Mouse (Mus musculus) layer of hippocampus, adult 2 months (tissue): ENCODE measurements around the gene Zfp688. TPM values are rescaled to one million over a fixed set of nuclear protein-coding genes. Genes with fewer than 3 reads are reported as not detected.
"Not testable (repeated sequence)": the region's sequence is repeated elsewhere in the genome, so short reads cannot be mapped to it uniquely, and the experiment has no call there.

Experiments
- DNase-seq, 2 experiments: peaks; one replicate each; pipeline ENCODE4 v3.0.0; 2022; ENCODE audit warnings: low spot score in 2 of 2
- H3K27ac ChIP-seq: fragments of 200-600 bp; 2 replicates; pipeline ENCODE4 v1.8.1; 2022
- H3K4me3 ChIP-seq: fragments of 200-600 bp; 2 replicates; pipeline ENCODE4 v1.8.1; 2022; ENCODE audit warnings: mild to moderate bottlenecking
- CTCF ChIP-seq: fragments of 200-600 bp; conservative IDR thresholded peaks from 2 replicates; pipeline ENCODE4 v1.8.1; 2022; ENCODE audit warnings: antibody characterized with exemption, mild to moderate bottlenecking, moderate library complexity
- total RNA-seq, 2 experiments: library from RNA; stranded (reverse); gene quantifications; 2 replicates each; pipeline ENCODE4 v1.2.3; 2021

Zfp688 gene
- total RNA-seq, 2 experiments from 2014 or later = 12.2 to 17.3 TPM

GRCm38 (mm10) chr7:127393944-127394333, 27.9 kb downstream of the Zfp688 start:
- Histone ChIP-seq H3K27ac (peak overlapping the region; percentile 96), H3K4me3 (peak overlapping the region; percentile 99)
- no peak for DNase-seq
- TF ChIP-seq CTCF = no peak

GRCm38 (mm10) chr7:127393157-127393943, 28.5 kb downstream of the Zfp688 start, which contains the start of gene E430018J23Rik:
Gene E430018J23Rik, minus strand, starts transcription at chr7:127393629.
- TF ChIP-seq CTCF = no peak
- peak; percentile 96 to 97 for DNase-seq
- Histone ChIP-seq H3K27ac (peak within 1 kb of the TSS; percentile 96), H3K4me3 (peak within 1 kb of the TSS; percentile 99)

GRCm38 (mm10) chr7:127392251-127392824, 29.5 kb downstream of the Zfp688 start:
- no peak for DNase-seq
- Histone ChIP-seq H3K27ac (no peak overlapping the region), H3K4me3 (peak overlapping the region; percentile 99)
- no peak for TF ChIP-seq CTCF

- Histone ChIP-seq H3K4me3 (no peak overlapping the region), H3K27ac (no peak overlapping the region)
- TF ChIP-seq CTCF = no peak
- DNase-seq = no peak
These were observed 30.3 kb downstream of the Zfp688 start for GRCm38 (mm10) chr7:127391538-127391937.

GRCm38 (mm10) chr7:127390306-127390705, 31.6 kb downstream of the Zfp688 start:
- no peak for DNase-seq
- Histone ChIP-seq H3K27ac (no peak overlapping the region), H3K4me3 (no peak overlapping the region)
- no peak for TF ChIP-seq CTCF

- H3K4me3 ChIP-seq, DNase-seq, H3K27ac ChIP-seq: not testable (repeated sequence)
These were observed 33.7 kb downstream of the Zfp688 start for GRCm38 (mm10) chr7:127388201-127388600.

GRCm38 (mm10) chr7:127386641-127387392, 35.1 kb downstream of the Zfp688 start, which contains the start of gene 9130019O22Rik:
Gene 9130019O22Rik, minus strand, starts transcription at chr7:127387166.
- peak; percentile 88 to 90 for DNase-seq
- Histone ChIP-seq H3K27ac (peak within 1 kb of the TSS; percentile 64), H3K4me3 (peak within 1 kb of the TSS; percentile 73)
- no peak for TF ChIP-seq CTCF

- not testable (repeated sequence) for DNase-seq, H3K27ac ChIP-seq, H3K4me3 ChIP-seq
These were observed 36.3 kb downstream of the Zfp688 start for GRCm38 (mm10) chr7:127385560-127385959.

GRCm38 (mm10) chr7:127378310-127378921, 43.5 kb downstream of the Zfp688 start:
- Histone ChIP-seq H3K27ac (no peak overlapping the region), H3K4me3 (no peak overlapping the region)
- no peak for TF ChIP-seq CTCF
- no peak for DNase-seq

GRCm38 (mm10) chr7:127375271-127376245, 46.3 kb downstream of the Zfp688 start, which contains the start of gene Zfp747:
Gene Zfp747, minus strand, starts transcription at chr7:127376050.
- Histone ChIP-seq H3K27ac (peak within 1 kb of the TSS; percentile 88), H3K4me3 (peak within 1 kb of the TSS; percentile 85)
- peak; percentile 76 for TF ChIP-seq CTCF
- peak; percentile 92 for DNase-seq

- not testable (repeated sequence) for H3K27ac ChIP-seq
These were observed 50.0 kb downstream of the Zfp688 start for GRCm38 (mm10) chr7:127371870-127372269.

More at GRCm38 (mm10) chr7:127371870-127372269, 50.0 kb downstream of the Zfp688 start:
- peak; percentile 36 for TF ChIP-seq CTCF
- not testable (repeated sequence) for DNase-seq, H3K4me3 ChIP-seq
